Mouse (Mus musculus) limb, embryonic 14.5 days (tissue): ENCODE measurements around the gene Lcp2. TPM values are rescaled to one million over a fixed set of nuclear protein-coding genes. Genes with fewer than 3 reads are reported as not detected.

Experiments used
- ATAC-seq: fragments of 200-750 bp; cut with Nextera tagmentation; 2 replicates; pipeline ENCODE4 v1.8.0; 2017; ENCODE audit warnings: low read depth, moderate number of reproducible peaks, moderate TSS enrichment; ENCODE audit not compliant: low FRiP score
- DNase-seq: peaks from one replicate; pipeline ENCODE4 v3.0.0-alpha.2; 2015; ENCODE audit warnings: low spot score
- H3K27ac ChIP-seq: fragments of 300-500 bp; sonication (generic); replicated peaks from 2 replicates; pipeline ENCODE4 v1.5.1; 2014; ENCODE audit warnings: low read depth, mild to moderate bottlenecking, low read length, moderate library complexity, mixed read lengths
- H3K27me3 ChIP-seq: fragments of 300-500 bp; sonication (generic); 2 replicates; pipeline ENCODE4 v1.6.1; 2014; ENCODE audit warnings: low read length, mixed read lengths; ENCODE audit not compliant: control insufficient read depth, insufficient read depth
- H3K36me3 ChIP-seq: fragments of 300-500 bp; sonication (generic); 2 replicates; pipeline ENCODE4 v1.6.1; 2014; ENCODE audit warnings: mild to moderate bottlenecking, low read length, moderate library complexity, mixed read lengths; ENCODE audit not compliant: control insufficient read depth, insufficient read depth
- H3K4me1 ChIP-seq: fragments of 300-500 bp; sonication (generic); 2 replicates; pipeline ENCODE4 v1.6.1; 2014; ENCODE audit warnings: antibody characterized with exemption, low read length, mixed read lengths; ENCODE audit not compliant: control insufficient read depth, insufficient read depth
- H3K4me2 ChIP-seq: fragments of 300-500 bp; sonication (generic); replicated peaks from 2 replicates; pipeline ENCODE4 v1.6.1; 2014; ENCODE audit warnings: low read depth, mild to moderate bottlenecking, low read length, moderate library complexity; ENCODE audit not compliant: severe bottlenecking
- H3K4me3 ChIP-seq: fragments of 300-500 bp; sonication (generic); replicated peaks from 2 replicates; pipeline ENCODE4 v1.5.1; 2014; ENCODE audit warnings: low read length
- H3K9ac ChIP-seq: fragments of 300-500 bp; sonication (generic); 2 replicates; pipeline ENCODE4 v1.6.1; 2014; ENCODE audit warnings: mild to moderate bottlenecking, low read depth, low read length, moderate library complexity; ENCODE audit not compliant: severe bottlenecking
- H3K9me3 ChIP-seq: fragments of 300-500 bp; sonication (generic); 2 replicates; pipeline ENCODE4 v1.6.1; 2016; ENCODE audit warnings: low read length; ENCODE audit not compliant: control insufficient read depth
- POLR2A ChIP-seq: fragments of 200-500 bp; IDR thresholded peaks from 2 replicates; pipeline ENCODE4 v1.8.0; 2012; ENCODE audit warnings: inconsistent platforms, mild to moderate bottlenecking, moderate library complexity, borderline replicate concordance; ENCODE audit not compliant: insufficient read depth, insufficient read length; ENCODE audit errors: extremely low read depth
- WGBS: fragments of 180-500 bp; shearing (Covaris S2); extraction: QIAGEN DNeasy Blood & Tissue Kit; methylation state at CpG from one replicate; pipeline ENCODE4 v1.1.7; 2014; 5-methylcytosine and 5-hydroxymethylcytosine counted together
- polyA plus RNA-seq, 2 experiments: library from polyadenylated mRNA; depleted of rRNA in 1 of 2; stranded (reverse) in 1 of 2; unstranded in 1 of 2; fragments of >200 nt; fragmentation: Nextera tagmentation in 1 of 2; extraction: Ambion mirVana in 1 of 2; gene quantifications; 2 replicates each; pipeline versions ENCODE4 v1.2.1 to v1.2.3; 2012 to 2014

The Lcp2 gene
- polyA plus RNA-seq, 2 experiments = 5.1 to 6.1 TPM

DNA sequence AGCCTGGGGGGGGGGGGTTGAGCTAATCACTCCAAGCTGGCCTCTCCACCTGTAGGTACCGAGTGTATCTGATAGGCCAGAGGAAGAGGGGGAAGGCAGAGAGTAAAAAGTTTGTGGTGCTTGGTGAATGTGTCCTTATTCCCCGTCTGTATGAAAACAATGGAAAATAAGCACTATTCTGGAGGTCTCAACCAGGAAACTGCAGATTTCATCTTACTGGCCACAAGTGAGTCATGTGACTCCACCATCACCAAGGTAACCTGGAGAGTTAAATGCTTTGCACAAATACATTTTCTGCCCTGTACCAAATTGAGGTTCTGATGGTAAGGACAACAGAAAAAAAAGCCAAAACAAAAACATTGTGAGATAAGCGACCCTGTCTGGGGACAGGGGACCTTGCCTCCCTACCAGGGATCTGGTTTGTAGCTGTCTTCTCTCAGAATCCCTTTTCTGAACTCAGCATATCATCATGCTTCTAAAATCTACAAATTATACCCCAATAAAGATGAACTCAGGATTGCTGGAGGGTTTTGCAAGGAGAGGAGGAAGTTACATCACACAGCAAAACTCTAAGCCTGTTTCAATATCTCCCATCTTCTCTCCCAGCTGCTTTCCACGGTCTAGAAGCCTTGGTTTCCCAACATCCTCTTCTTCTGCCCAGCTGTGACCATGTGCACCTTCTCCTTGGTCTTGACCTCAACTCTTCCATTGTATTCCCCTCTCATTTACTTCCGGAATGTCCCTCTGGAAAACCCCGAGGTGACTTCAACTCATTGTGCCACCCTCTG, 6.5 kb downstream of the Lcp2 start:
- no peak overlapping the region for H3K4me2 ChIP-seq
- H3K9me3 ChIP-seq = no peaks in the 10 kb centered on the region
- DNase-seq = no peak
- ATAC-seq = no peak
- H3K27ac ChIP-seq = no peak overlapping the region
- H3K36me3 ChIP-seq = no peaks in the 10 kb centered on the region
- WGBS = 78% methylated on average over 6 of the region's 6 CpGs
- TF ChIP-seq POLR2A = no peak
- no peaks in the 10 kb centered on the region for H3K27me3 ChIP-seq
- no peak overlapping the region for H3K9ac ChIP-seq
- no peaks in the 10 kb centered on the region for H3K4me1 ChIP-seq
- no peak overlapping the region for H3K4me3 ChIP-seq

DNA sequence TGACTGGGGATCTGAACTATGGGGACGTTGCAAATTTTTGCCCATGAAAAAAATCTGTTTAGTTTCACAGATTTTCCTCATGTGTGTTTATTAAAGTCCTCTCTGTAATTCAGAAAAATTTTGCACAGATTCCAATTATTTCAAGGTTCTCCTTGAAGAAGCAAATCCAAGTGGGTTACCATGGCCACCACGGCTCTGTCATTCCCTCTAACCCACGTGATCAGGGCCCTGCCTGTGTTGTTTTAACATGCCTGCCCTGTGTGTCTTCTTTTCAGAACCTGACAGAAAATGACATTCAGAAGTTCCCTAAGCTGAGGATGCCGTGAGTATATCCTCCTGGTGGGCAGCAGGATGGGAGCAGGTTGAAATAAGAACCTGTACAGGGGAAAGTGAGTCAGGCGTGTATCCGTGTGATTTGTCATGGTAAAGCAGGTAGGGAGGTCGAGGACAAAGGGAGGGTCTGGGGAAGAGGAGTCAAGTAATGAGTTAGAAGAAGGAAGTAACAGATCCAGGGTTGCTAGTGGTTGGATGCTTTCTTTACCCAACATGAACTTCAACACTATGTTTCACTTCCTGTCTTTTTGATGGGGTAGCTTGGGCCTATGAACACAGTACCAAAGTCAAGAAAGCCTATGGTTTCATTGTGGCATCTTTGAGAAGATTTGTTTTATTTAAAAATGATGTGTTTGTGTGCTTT, 7.5 kb downstream of the Lcp2 start:
- H3K4me3 ChIP-seq = no peak overlapping the region
- no peak overlapping the region for H3K9ac ChIP-seq
- H3K4me2 ChIP-seq = no peak overlapping the region
- no peak overlapping the region for H3K27ac ChIP-seq
- no peaks in the 10 kb centered on the region for H3K36me3 ChIP-seq
- H3K4me1 ChIP-seq = no peaks in the 10 kb centered on the region
- TF ChIP-seq POLR2A = no peak
- WGBS = 77% methylated on average over 7 of the region's 7 CpGs
- H3K27me3 ChIP-seq = no peaks in the 10 kb centered on the region
- no peak for DNase-seq
- H3K9me3 ChIP-seq = no peaks in the 10 kb centered on the region
- ATAC-seq = no peak

DNA sequence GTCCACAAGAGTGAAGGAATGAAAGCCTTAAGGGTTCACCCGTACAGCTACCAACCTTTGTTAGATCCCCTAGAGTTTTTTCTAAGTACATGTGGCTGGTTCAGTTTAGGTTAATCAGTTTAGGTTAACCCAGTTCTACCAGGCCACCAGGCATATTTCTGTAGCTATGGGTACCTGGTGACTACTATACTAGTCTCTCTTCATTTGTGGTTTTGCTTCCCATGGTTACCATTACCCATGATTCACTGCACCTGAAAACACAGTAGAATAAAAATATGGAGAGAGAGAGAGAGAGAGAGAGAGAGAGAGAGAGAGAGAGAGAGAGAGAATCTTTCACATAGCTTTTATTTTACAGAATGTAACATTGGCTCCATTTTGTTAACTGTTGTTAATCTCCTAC, 10.0 kb downstream of the Lcp2 start:
- Histone ChIP-seq H3K4me3 (no peak overlapping the region), H3K27ac (no peak overlapping the region), H3K4me1 (no peaks in the 10 kb centered on the region), H3K36me3 (no peaks in the 10 kb centered on the region), H3K27me3 (no peaks in the 10 kb centered on the region), H3K9me3 (no peaks in the 10 kb centered on the region), H3K4me2 (no peak overlapping the region), H3K9ac (no peak overlapping the region)
- no peak for TF ChIP-seq POLR2A
- WGBS = 82% methylated on average over 1 of the region's 1 CpGs
- ATAC-seq = no peak
- DNase-seq = no peak

DNA sequence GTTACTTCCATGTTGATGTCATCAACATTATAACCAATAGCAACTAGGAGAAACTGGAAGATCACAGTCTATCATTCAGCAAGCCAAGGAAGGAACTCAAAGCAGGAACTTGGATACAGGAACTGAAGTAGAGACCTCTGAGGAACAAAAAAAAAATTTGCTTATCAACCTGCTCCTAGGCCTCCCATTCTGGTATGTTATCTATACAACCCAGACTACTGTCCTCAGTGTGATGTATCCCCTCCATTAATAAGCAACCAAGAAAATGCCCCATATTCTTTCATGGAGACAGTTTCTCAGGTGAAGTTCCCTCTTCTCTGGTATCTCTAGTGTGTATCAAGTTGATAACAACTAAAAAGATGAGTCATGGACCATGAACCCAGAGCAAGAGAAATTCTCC, 11.6 kb downstream of the Lcp2 start:
- ATAC-seq (no peak), DNase-seq (no peak)
- Histone ChIP-seq H3K4me3 (no peak overlapping the region), H3K27me3 (no peaks in the 10 kb centered on the region), H3K4me2 (no peak overlapping the region), H3K9me3 (no peaks in the 10 kb centered on the region), H3K9ac (no peak overlapping the region), H3K36me3 (no peaks in the 10 kb centered on the region), H3K27ac (no peak overlapping the region), H3K4me1 (no peaks in the 10 kb centered on the region)
- TF ChIP-seq POLR2A = no peak

DNA sequence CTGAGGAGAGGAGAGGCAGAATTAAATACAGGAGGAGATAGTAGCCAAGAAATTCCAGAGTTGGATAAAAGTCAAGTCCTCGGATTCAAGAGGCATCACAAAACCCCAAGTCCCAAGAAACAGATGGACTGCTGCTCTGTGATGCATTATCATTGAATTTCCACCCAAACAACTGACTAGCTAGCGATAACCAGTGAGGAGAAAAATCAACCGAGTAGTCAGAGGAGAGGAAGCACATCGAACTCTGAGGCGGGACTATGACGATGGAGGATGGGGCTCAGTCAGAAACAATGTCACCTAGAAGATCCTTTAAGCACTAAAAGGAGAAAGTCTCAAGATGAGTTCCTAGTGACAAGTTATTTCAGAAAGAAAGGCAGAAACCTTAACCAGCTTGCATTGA, 12.2 kb downstream of the Lcp2 start:
- H3K36me3 ChIP-seq = no peaks in the 10 kb centered on the region
- DNase-seq (no peak), ATAC-seq (no peak)
- no peaks in the 10 kb centered on the region for H3K27me3 ChIP-seq
- no peaks in the 10 kb centered on the region for H3K9me3 ChIP-seq
- H3K4me3 ChIP-seq = no peak overlapping the region
- H3K27ac ChIP-seq = no peak overlapping the region
- no peak overlapping the region for H3K9ac ChIP-seq
- no peak overlapping the region for H3K4me2 ChIP-seq
- WGBS = 86% methylated on average over 6 of the region's 6 CpGs
- TF ChIP-seq POLR2A = no peak
- H3K4me1 ChIP-seq = 0 out of 2 replicates have a peak, but pooled peaks cover 2% of the 10 kb centered on the region
